Mouse (Mus musculus) limb, embryonic 11.5 days (tissue): ENCODE results near the gene Uvssa. TPM values are rescaled to one million over a fixed set of nuclear protein-coding genes. Genes with fewer than 3 reads are reported as not detected.

Experiments
- ATAC-seq: fragments of 200-750 bp; cut with Nextera tagmentation; 2 replicates; pipeline ENCODE4 v1.8.0; 2017; ENCODE audit warnings: low read depth; ENCODE audit not compliant: insufficient number of reproducible peaks, low FRiP score, low TSS enrichment
- DNase-seq: peaks from one replicate; pipeline ENCODE4 v3.0.0-alpha.2; 2015; ENCODE audit warnings: low spot score
- H3K27ac ChIP-seq: fragments of 300-500 bp; sonication (generic); replicated peaks from 2 replicates; pipeline ENCODE4 v1.5.1; 2014; ENCODE audit warnings: low read depth, mild to moderate bottlenecking, low read length
- H3K27me3 ChIP-seq: fragments of 300-500 bp; sonication (generic); 2 replicates; pipeline ENCODE4 v1.6.1; 2014; ENCODE audit warnings: mild to moderate bottlenecking, low read length, mixed read lengths; ENCODE audit not compliant: control insufficient read depth, insufficient read depth
- H3K36me3 ChIP-seq: fragments of 300-500 bp; sonication (generic); 2 replicates; pipeline ENCODE4 v1.6.1; 2014; ENCODE audit warnings: mild to moderate bottlenecking, low read length, moderate library complexity, mixed read lengths; ENCODE audit not compliant: control insufficient read depth, insufficient read depth
- H3K4me1 ChIP-seq: fragments of 300-500 bp; sonication (generic); 2 replicates; pipeline ENCODE4 v1.6.1; 2014; ENCODE audit warnings: low read length, mixed read lengths; ENCODE audit not compliant: control insufficient read depth, insufficient read depth
- H3K4me2 ChIP-seq: fragments of 300-500 bp; sonication (generic); 2 replicates; pipeline ENCODE4 v1.6.1; 2014; ENCODE audit warnings: low read depth, mild to moderate bottlenecking, moderate library complexity; ENCODE audit not compliant: severe bottlenecking
- H3K4me3 ChIP-seq: fragments of 300-500 bp; sonication (generic); 2 replicates; pipeline ENCODE4 v1.5.1; 2014; ENCODE audit warnings: low read depth, low read length
- H3K9ac ChIP-seq: fragments of 300-500 bp; sonication (generic); 2 replicates; pipeline ENCODE4 v1.6.1; 2014; ENCODE audit warnings: mild to moderate bottlenecking, low read length
- H3K9me3 ChIP-seq: fragments of 300-500 bp; sonication (generic); 2 replicates; pipeline ENCODE4 v1.6.1; 2016; ENCODE audit warnings: low read length; ENCODE audit not compliant: control insufficient read depth
- WGBS: fragments of 180-500 bp; shearing (Covaris S2); extraction: QIAGEN DNeasy Blood & Tissue Kit; methylation state at CpG from one replicate; pipeline ENCODE4 v1.1.7; 2014; 5-methylcytosine and 5-hydroxymethylcytosine counted together
- polyA plus RNA-seq: library from polyadenylated mRNA; unstranded; fragments of >200 nt; fragmentation: Nextera tagmentation; extraction: Ambion mirVana; gene quantifications from 2 replicates; pipeline ENCODE4 v1.2.1, GENCODE M21; 2014

The Uvssa gene
- polyA plus RNA-seq, 1 experiment from 2014 or later: 8.6 TPM

- ATAC-seq (no peak), DNase-seq (no peak)
- Histone ChIP-seq H3K36me3 (peaks cover 9% of the 10 kb centered on the region), H3K9ac (no peak overlapping the region), H3K27ac (no peak overlapping the region), H3K4me1 (no peaks in the 10 kb centered on the region), H3K27me3 (no peaks in the 10 kb centered on the region), H3K9me3 (no peaks in the 10 kb centered on the region), H3K4me2 (no peak overlapping the region), H3K4me3 (no peak overlapping the region)
These were observed 34.8 kb upstream of the Uvssa start for GRCm38 (mm10) chr5:33343571-33343970.

- DNase-seq (no peak), ATAC-seq (no peak)
- Histone ChIP-seq H3K9me3 (no peaks in the 10 kb centered on the region), H3K4me3 (no peak overlapping the region), H3K4me2 (no peak overlapping the region), H3K27me3 (no peaks in the 10 kb centered on the region), H3K36me3 (peaks cover 6% of the 10 kb centered on the region; the same call in 1 of the 2 replicates), H3K9ac (no peak overlapping the region), H3K27ac (no peak overlapping the region), H3K4me1 (no peaks in the 10 kb centered on the region)
- 96% methylated on average over 3 of the region's 3 CpGs for WGBS
These were observed 34.3 kb upstream of the Uvssa start for GRCm38 (mm10) chr5:33344070-33344469.

- Histone ChIP-seq H3K36me3 (peaks cover 4% of the 10 kb centered on the region; the same call in 1 of the 2 replicates), H3K9ac (no peak overlapping the region), H3K4me2 (no peak overlapping the region), H3K27ac (no peak overlapping the region), H3K4me1 (peaks cover 12% of the 10 kb centered on the region), H3K27me3 (no peaks in the 10 kb centered on the region), H3K4me3 (no peak overlapping the region), H3K9me3 (no peaks in the 10 kb centered on the region)
- 72% methylated on average over 3 of the region's 3 CpGs for WGBS
- ATAC-seq (no peak), DNase-seq (no peak)
These were observed 30.7 kb upstream of the Uvssa start for GRCm38 (mm10) chr5:33347620-33348019.

GRCm38 (mm10) chr5:33349205-33349604, 29.1 kb upstream of the Uvssa start:
- 92% methylated on average over 5 of the region's 5 CpGs for WGBS
- Histone ChIP-seq H3K4me1 (peaks cover 16% of the 10 kb centered on the region), H3K4me2 (no peak overlapping the region), H3K4me3 (no peak overlapping the region), H3K36me3 (peaks cover 4% of the 10 kb centered on the region; the same call in 1 of the 2 replicates), H3K9me3 (no peaks in the 10 kb centered on the region), H3K27me3 (no peaks in the 10 kb centered on the region), H3K9ac (no peak overlapping the region), H3K27ac (no peak overlapping the region)
- no peak for DNase-seq
- no peak for ATAC-seq

- Histone ChIP-seq H3K4me2 (no peak overlapping the region), H3K9me3 (no peaks in the 10 kb centered on the region), H3K4me3 (no peak overlapping the region), H3K27me3 (no peaks in the 10 kb centered on the region), H3K36me3 (peaks cover 2% of the 10 kb centered on the region; the same call in 1 of the 2 replicates), H3K27ac (no peak overlapping the region), H3K4me1 (peaks cover 16% of the 10 kb centered on the region), H3K9ac (no peak overlapping the region)
- WGBS: 76% methylated on average over 4 of the region's 4 CpGs
- ATAC-seq (no peak), DNase-seq (no peak)
These were observed 28.6 kb upstream of the Uvssa start for GRCm38 (mm10) chr5:33349706-33350105.

GRCm38 (mm10) chr5:33351556-33352272, 26.6 kb upstream of the Uvssa start:
- Histone ChIP-seq H3K27ac (peak overlapping the region; percentile 70; the same call in 1 of the 2 replicates), H3K9ac (no peak overlapping the region), H3K4me3 (no peak overlapping the region), H3K4me1 (peaks cover 16% of the 10 kb centered on the region), H3K4me2 (no peak overlapping the region), H3K9me3 (no peaks in the 10 kb centered on the region), H3K36me3 (no peaks in the 10 kb centered on the region), H3K27me3 (no peaks in the 10 kb centered on the region)
- DNase-seq: no peak
- WGBS: 84% methylated on average over 3 of the region's 3 CpGs
- no peak for ATAC-seq

- DNase-seq: no peak
- ATAC-seq: no peak
- no peak overlapping the region for H3K4me3 ChIP-seq
- no peaks in the 10 kb centered on the region for H3K36me3 ChIP-seq
- 84% methylated on average over 8 of the region's 8 CpGs for WGBS
- no peak overlapping the region for H3K4me2 ChIP-seq
- H3K27ac ChIP-seq: peak overlapping the region; percentile 70
- H3K27me3 ChIP-seq: no peaks in the 10 kb centered on the region
- H3K4me1 ChIP-seq: peaks cover 16% of the 10 kb centered on the region
- no peak overlapping the region for H3K9ac ChIP-seq
- no peaks in the 10 kb centered on the region for H3K9me3 ChIP-seq
These were observed 26.1 kb upstream of the Uvssa start for GRCm38 (mm10) chr5:33352273-33352645.

- H3K9ac ChIP-seq: no peak overlapping the region
- no peak overlapping the region for H3K4me3 ChIP-seq
- no peaks in the 10 kb centered on the region for H3K36me3 ChIP-seq
- no peaks in the 10 kb centered on the region for H3K9me3 ChIP-seq
- H3K27me3 ChIP-seq: no peaks in the 10 kb centered on the region
- peak; percentile 77; the same call in 1 of the 2 replicates for ATAC-seq
- no peak overlapping the region for H3K4me2 ChIP-seq
- peak overlapping the region; percentile 70; the same call in 1 of the 2 replicates for H3K27ac ChIP-seq
- DNase-seq: no peak
- 39% methylated on average over 3 of the region's 3 CpGs for WGBS
- peaks cover 16% of the 10 kb centered on the region for H3K4me1 ChIP-seq
These were observed 25.3 kb upstream of the Uvssa start for GRCm38 (mm10) chr5:33353011-33353410.

- Histone ChIP-seq H3K9me3 (no peaks in the 10 kb centered on the region), H3K36me3 (peaks cover 10% of the 10 kb centered on the region; the same call in 1 of the 2 replicates), H3K27ac (no peak overlapping the region), H3K4me3 (no peak overlapping the region), H3K27me3 (no peaks in the 10 kb centered on the region), H3K9ac (no peak overlapping the region), H3K4me1 (peaks cover 6% of the 10 kb centered on the region), H3K4me2 (no peak overlapping the region)
- DNase-seq (no peak), ATAC-seq (no peak)
- WGBS: 95% methylated on average over 1 of the region's 1 CpGs
These were observed 20.9 kb upstream of the Uvssa start for GRCm38 (mm10) chr5:33357494-33357893.
